Mouse (Mus musculus) T-helper 1 cell (primary cell): Measurements from ENCODE around the gene Trim47.

Experiments
- in situ Hi-C: fragments of 300-600 bp; cut with MboI, MseI; formaldehyde crosslinking; loops from one replicate; pipeline ENCODE4 v1.15.1; 2025; ENCODE audit warnings: high pct_unique_total_duplicates

The Trim47 gene

GRCm38 (mm10) chr11:116088188-116088587 lies 38.8 kb downstream of the Trim47 start:
- in situ Hi-C loops, result loop anchor here (10.0 kb wide), 1 partner anchor 47 kb away; the partner anchor contains the start of genes Mrpl38 and Trim65

- in situ Hi-C loops, result loop anchor here (10.0 kb wide), 1 partner anchor 47 kb away; the partner anchor contains the start of genes Mrpl38 and Trim65
Measured at GRCm38 (mm10) chr11:116087194-116088130, 39.5 kb downstream of the Trim47 start.

GRCm38 (mm10) chr11:116086258-116087193 lies 40.5 kb downstream of the Trim47 start, which contains the start of gene Wbp2:
TSS of gene Wbp2 (minus strand) at chr11:116086995.
- in situ Hi-C loops, result loop anchor here (10.0 kb wide), 1 partner anchor 48 kb away; the partner anchor contains the start of genes Mrpl38 and Trim65

- in situ Hi-C loops, result loop anchor here (10.0 kb wide), 1 partner anchor 51 kb away; the partner anchor contains the start of genes Mrpl38 and Trim65
Measured at GRCm38 (mm10) chr11:116084166-116084565, 42.8 kb downstream of the Trim47 start.

- in situ Hi-C loops, result loop anchor here (10.0 kb wide), 1 partner anchor 52 kb away; the partner anchor contains the start of genes Mrpl38 and Trim65
Measured at GRCm38 (mm10) chr11:116083096-116083672, 43.8 kb downstream of the Trim47 start.

- in situ Hi-C loops, result loop anchor here (10.0 kb wide), 1 partner anchor 54 kb away; the partner anchor contains the start of genes Mrpl38 and Trim65
Measured at GRCm38 (mm10) chr11:116081081-116081480, 45.9 kb downstream of the Trim47 start.

- in situ Hi-C loops, result loop anchor here (5.0 kb wide), 1 partner anchor 47 kb away; the partner anchor contains the start of gene Unk
Measured at GRCm38 (mm10) chr11:116079511-116079910, 47.5 kb downstream of the Trim47 start.

GRCm38 (mm10) chr11:116078676-116079320 lies 48.2 kb downstream of the Trim47 start:
- in situ Hi-C loops, result loop anchor here (5.0 kb wide), 1 partner anchor 46 kb away; the partner anchor contains the start of gene Unk

GRCm38 (mm10) chr11:116078221-116078620 lies 48.8 kb downstream of the Trim47 start:
- in situ Hi-C loops, result loop anchor here (5.0 kb wide), 1 partner anchor 46 kb away; the partner anchor contains the start of gene Unk

GRCm38 (mm10) chr11:116077446-116078204 lies 49.4 kb downstream of the Trim47 start, which contains the start of gene Unc13d:
TSS of gene Unc13d (minus strand) at chr11:116077961.
- in situ Hi-C loops, result loop anchor here (5.0 kb wide), 1 partner anchor 45 kb away; the partner anchor contains the start of gene Unk

GRCm38 (mm10) chr11:116076836-116077235 lies 50.2 kb downstream of the Trim47 start:
- in situ Hi-C loops, result loop anchor here (5.0 kb wide), 1 partner anchor 45 kb away; the partner anchor contains the start of gene Unk

GRCm38 (mm10) chr11:116076266-116076540 lies 50.8 kb downstream of the Trim47 start:
- in situ Hi-C loops, result loop anchor here (5.0 kb wide), 1 partner anchor 44 kb away; the partner anchor contains the start of gene Unk

GRCm38 (mm10) chr11:116075539-116076265 lies 51.3 kb downstream of the Trim47 start:
- in situ Hi-C loops, result loop anchor here (5.0 kb wide), 1 partner anchor 43 kb away; the partner anchor contains the start of gene Unk

GRCm38 (mm10) chr11:116074436-116074991 lies 52.5 kb downstream of the Trim47 start:
- in situ Hi-C loops, result no loop called here

GRCm38 (mm10) chr11:116072608-116073007 lies 54.4 kb downstream of the Trim47 start:
- in situ Hi-C loops, result no loop called here

- in situ Hi-C loops, result no loop called here
Measured at GRCm38 (mm10) chr11:116071510-116071909, 55.5 kb downstream of the Trim47 start.

- in situ Hi-C loops, result no loop called here
Measured at GRCm38 (mm10) chr11:116065345-116065744, 61.7 kb downstream of the Trim47 start.

GRCm38 (mm10) chr11:116064187-116064867 lies 62.7 kb downstream of the Trim47 start:
- in situ Hi-C loops, result no loop called here
